Mouse (Mus musculus): ENCODE data around the gene Vmn1r55.
A peak's percentile ranks its signal among the peaks of the same experiment; 100 is the strongest.
"Not testable (repeated sequence)": the region's sequence is repeated elsewhere in the genome, so short reads cannot be mapped to it uniquely, and the experiment has no call there.

The Vmn1r55 gene

GRCm38 (mm10) chr7:5149570-5149969, at the start of gene Vmn1r55:
Gene Vmn1r55, minus strand, starts transcription at chr7:5149670.
- DNase-seq (ENCODE audit: low spot score) = not testable (repeated sequence)

GRCm38 (mm10) chr7:5196647-5197046, 47.2 kb upstream of the Vmn1r55 start, which contains the start of gene Vmn1r56:
Gene Vmn1r56, minus strand, starts transcription at chr7:5196747.
- not testable (repeated sequence) for DNase-seq (ENCODE audit: low spot score)

- DNase-seq (ENCODE audit: low spot score) = peak; percentile 55
Observed at GRCm38 (mm10) chr7:5125549-5126406, 23.7 kb downstream of the Vmn1r55 start, which contains the start of gene Rasl2-9. Gene Rasl2-9, minus strand, starts transcription at chr7:5125950.

- no peak for DNase-seq (ENCODE audit: low spot score)
Observed at GRCm38 (mm10) chr7:5125078-5125477, 24.4 kb downstream of the Vmn1r55 start.

- DNase-seq (ENCODE audit: low spot score) = no peak
Observed at GRCm38 (mm10) chr7:5116850-5117249, 32.6 kb downstream of the Vmn1r55 start, which contains the start of gene Rfpl4. Gene Rfpl4, minus strand, starts transcription at chr7:5116950.

GRCm38 (mm10) chr7:5112701-5113100, 36.8 kb downstream of the Vmn1r55 start:
- no peak for DNase-seq (ENCODE audit: low spot score)

GRCm38 (mm10) chr7:5109301-5109700, 40.2 kb downstream of the Vmn1r55 start:
- no peak for DNase-seq (ENCODE audit: low spot score)

- DNase-seq (ENCODE audit: low spot score) = no peak
Observed at GRCm38 (mm10) chr7:5108272-5108671, 41.2 kb downstream of the Vmn1r55 start.

- DNase-seq (ENCODE audit: low spot score) = no peak
Observed at GRCm38 (mm10) chr7:5102564-5102963, 46.9 kb downstream of the Vmn1r55 start.

- DNase-seq (ENCODE audit: low spot score) = no peak
Observed at GRCm38 (mm10) chr7:5101066-5101663, 48.3 kb downstream of the Vmn1r55 start.

- DNase-seq (ENCODE audit: low spot score) = no peak
Observed at GRCm38 (mm10) chr7:5099796-5100195, 49.7 kb downstream of the Vmn1r55 start.

- DNase-seq (ENCODE audit: low spot score) = no peak
Observed at GRCm38 (mm10) chr7:5098769-5099168, 50.7 kb downstream of the Vmn1r55 start.

GRCm38 (mm10) chr7:5092831-5093510, 56.5 kb downstream of the Vmn1r55 start:
- no peak for DNase-seq (ENCODE audit: low spot score)

- no peak for DNase-seq (ENCODE audit: low spot score)
Observed at GRCm38 (mm10) chr7:5092381-5092780, 57.1 kb downstream of the Vmn1r55 start.

- no peak for DNase-seq (ENCODE audit: low spot score)
Observed at GRCm38 (mm10) chr7:5091008-5091728, 58.3 kb downstream of the Vmn1r55 start.

GRCm38 (mm10) chr7:5089853-5090252, 59.6 kb downstream of the Vmn1r55 start:
- DNase-seq (ENCODE audit: low spot score) = no peak

GRCm38 (mm10) chr7:5087886-5088285, 61.6 kb downstream of the Vmn1r55 start:
- DNase-seq (ENCODE audit: low spot score) = no peak

GRCm38 (mm10) chr7:5086921-5087440, 62.5 kb downstream of the Vmn1r55 start:
- DNase-seq (ENCODE audit: low spot score) = no peak

GRCm38 (mm10) chr7:5085512-5085911, 64.0 kb downstream of the Vmn1r55 start:
- DNase-seq (ENCODE audit: low spot score) = no peak

GRCm38 (mm10) chr7:5083325-5084105, 66.0 kb downstream of the Vmn1r55 start:
- no peak for DNase-seq (ENCODE audit: low spot score)

GRCm38 (mm10) chr7:5081939-5082338, 67.5 kb downstream of the Vmn1r55 start:
- no peak for DNase-seq (ENCODE audit: low spot score)
